Mouse (Mus musculus): ENCODE results near the gene Hist1h2ab. TPM values are rescaled to one million over a fixed set of nuclear protein-coding genes. Genes with fewer than 3 reads are reported as not detected.

Hist1h2ab gene
- polyA plus RNA-seq, 1 experiment from 2014 or later = 18.1 TPM

DNA sequence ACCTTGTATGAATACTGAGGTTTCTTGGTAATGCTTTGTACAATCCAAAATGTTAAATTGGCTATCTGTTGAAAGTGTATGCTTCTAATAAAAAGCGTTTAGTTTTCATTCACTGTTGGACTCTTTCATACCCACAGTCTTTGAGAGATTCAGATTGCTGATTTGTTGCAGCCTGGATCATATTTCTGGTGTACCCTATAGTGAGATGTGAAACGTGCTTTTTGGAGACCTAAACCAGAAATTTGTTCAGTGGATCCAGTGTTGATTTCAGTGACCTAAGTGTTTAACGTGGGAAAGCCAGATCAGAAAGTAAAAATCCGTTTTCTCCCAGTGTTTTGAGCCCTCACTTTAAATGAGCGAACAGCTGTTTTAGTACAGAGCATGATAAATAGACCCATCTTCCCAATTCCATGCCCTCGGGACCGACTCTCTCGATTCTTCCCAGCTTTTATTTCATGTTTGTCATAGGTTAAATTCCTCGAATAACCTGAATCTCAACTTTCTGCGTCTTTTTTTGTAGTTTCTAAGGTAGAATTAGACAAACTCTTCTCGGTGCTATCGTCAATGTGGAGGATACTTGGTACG lies 10.6 kb upstream of the Hist1h2ab start:
- H3K4me1 ChIP-seq (ENCODE audit: control insufficient read depth, insufficient read depth, low read length) = peaks cover 4% of the 10 kb centered on the region; the same call in 1 of the 2 replicates
- H3K9me3 ChIP-seq (replicated peaks; ENCODE audit: control insufficient read depth, low read length) = no peaks in the 10 kb centered on the region
- no peaks in the 10 kb centered on the region for H3K27me3 ChIP-seq (ENCODE audit: control insufficient read depth, insufficient read depth, low read length)
- 29% methylated on average over 13 of the region's 13 CpGs for WGBS (ENCODE audit: insufficient replicate concordance)
- H3K27ac ChIP-seq (ENCODE audit: low read depth, low read length) = peak overlapping the region; percentile 100
- peak overlapping the region; percentile 95 for H3K4me2 ChIP-seq
- no peaks in the 10 kb centered on the region for H3K36me3 ChIP-seq (ENCODE audit: control insufficient read depth, insufficient read depth, low read length)
- H3K4me3 ChIP-seq (ENCODE audit: low read depth, low read length) = peak overlapping the region; percentile 69
- peak overlapping the region; percentile 96 for H3K9ac ChIP-seq (ENCODE audit: low read depth, low read length)
- no peak for ATAC-seq (replicated peaks; ENCODE audit: insufficient number of reproducible peaks, low FRiP score, low TSS enrichment)

DNA sequence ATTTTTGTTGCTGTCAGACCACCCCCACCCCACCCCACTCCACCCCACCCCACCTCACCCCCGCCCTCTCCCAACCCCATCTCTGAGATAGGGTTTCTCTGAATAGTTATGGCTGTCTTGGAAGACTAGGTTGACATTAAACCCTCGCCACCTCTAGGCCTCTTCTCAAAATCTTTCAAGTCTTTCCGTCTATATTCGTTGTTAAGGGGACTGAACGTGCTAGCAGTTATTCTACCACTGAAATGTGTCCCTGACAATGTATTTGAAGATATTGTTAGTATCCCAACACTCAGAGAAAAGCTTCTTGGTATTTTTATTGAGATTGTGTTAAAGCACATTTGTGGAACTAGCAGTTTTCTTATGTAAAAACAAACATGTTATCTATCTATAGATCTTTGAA lies 10.0 kb upstream of the Hist1h2ab start:
- no peak for ATAC-seq (replicated peaks; ENCODE audit: insufficient number of reproducible peaks, low FRiP score, low TSS enrichment)

DNA sequence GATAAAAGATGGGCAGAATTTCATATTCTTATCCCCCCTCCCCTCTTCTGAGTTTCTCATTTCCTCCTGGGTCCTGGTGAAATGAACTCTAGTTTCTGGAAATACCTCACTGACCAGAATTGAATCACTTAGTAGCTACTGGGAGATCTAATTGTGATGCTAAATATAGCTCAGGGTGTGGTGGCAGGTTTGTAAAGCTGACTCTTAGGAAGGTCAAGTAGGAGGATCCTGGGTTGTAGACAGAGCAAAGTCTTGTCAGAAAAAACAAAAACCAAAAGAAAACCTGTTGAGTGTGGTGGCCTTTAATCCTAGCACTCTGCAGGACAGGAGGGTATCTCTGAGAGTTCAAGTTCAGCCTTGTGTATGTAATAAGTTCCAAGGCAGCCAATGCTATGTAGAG lies 8.9 kb upstream of the Hist1h2ab start:
- H3K27me3 ChIP-seq (ENCODE audit: control insufficient read depth, insufficient read depth, low read length) = no peaks in the 10 kb centered on the region
- H3K4me3 ChIP-seq (ENCODE audit: low read depth, low read length) = no peak overlapping the region
- no peaks in the 10 kb centered on the region for H3K36me3 ChIP-seq (ENCODE audit: control insufficient read depth, insufficient read depth, low read length)
- no peaks in the 10 kb centered on the region for H3K9me3 ChIP-seq (replicated peaks; ENCODE audit: control insufficient read depth, low read length)
- H3K4me1 ChIP-seq (ENCODE audit: control insufficient read depth, insufficient read depth, low read length) = peaks cover 4% of the 10 kb centered on the region; the same call in 1 of the 2 replicates
- H3K27ac ChIP-seq (ENCODE audit: low read depth, low read length) = no peak overlapping the region; the same call in 1 of the 2 replicates
- 0 out of 2 replicates have a peak overlapping the region, but pooled peaks have one; percentile 14 for H3K4me2 ChIP-seq
- H3K9ac ChIP-seq (ENCODE audit: low read depth, low read length) = 0 out of 2 replicates have a peak overlapping the region, but pooled peaks have one; percentile 18
- no peak for ATAC-seq (replicated peaks; ENCODE audit: insufficient number of reproducible peaks, low FRiP score, low TSS enrichment)

More for the DNA sequence above, 10.0 kb upstream of the Hist1h2ab start:
- peak overlapping the region; percentile 100 for H3K27ac ChIP-seq (ENCODE audit: low read depth, low read length)
- H3K27me3 ChIP-seq (ENCODE audit: control insufficient read depth, insufficient read depth, low read length) = no peaks in the 10 kb centered on the region
- no peaks in the 10 kb centered on the region for H3K36me3 ChIP-seq (ENCODE audit: control insufficient read depth, insufficient read depth, low read length)
- 0 out of 2 replicates have a peak overlapping the region, but pooled peaks have one; percentile 69 for H3K4me3 ChIP-seq (ENCODE audit: low read depth, low read length)
- H3K4me2 ChIP-seq = peak overlapping the region; percentile 95
- WGBS (ENCODE audit: insufficient replicate concordance) = 53% methylated on average over 5 of the region's 5 CpGs
- H3K9ac ChIP-seq (ENCODE audit: low read depth, low read length) = peak overlapping the region; percentile 96; the same call in 1 of the 2 replicates
- no peaks in the 10 kb centered on the region for H3K9me3 ChIP-seq (replicated peaks; ENCODE audit: control insufficient read depth, low read length)
- H3K4me1 ChIP-seq (ENCODE audit: control insufficient read depth, insufficient read depth, low read length) = peaks cover 4% of the 10 kb centered on the region; the same call in 1 of the 2 replicates

DNA sequence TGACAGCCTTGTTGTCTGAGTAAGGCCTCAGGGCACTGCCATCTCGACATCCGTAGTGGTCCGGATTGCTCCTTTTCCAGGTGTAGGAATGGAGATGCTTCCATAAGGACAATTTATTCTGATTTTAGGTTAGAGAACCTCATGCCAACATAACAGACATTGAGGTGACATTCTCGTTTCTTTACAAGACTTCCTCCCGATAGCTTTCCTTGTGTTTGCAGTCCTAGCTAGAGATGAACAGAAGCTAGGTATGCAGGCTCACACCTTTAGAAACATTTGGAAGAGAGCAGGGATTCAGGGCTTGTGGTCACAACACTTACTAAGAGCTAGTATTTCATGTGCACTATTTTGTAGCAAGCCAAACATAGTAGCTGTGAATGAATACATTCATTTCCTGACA lies 7.7 kb upstream of the Hist1h2ab start:
- no peak overlapping the region for H3K9ac ChIP-seq (ENCODE audit: low read depth, low read length)
- H3K27me3 ChIP-seq (ENCODE audit: control insufficient read depth, insufficient read depth, low read length) = no peaks in the 10 kb centered on the region
- H3K36me3 ChIP-seq (ENCODE audit: control insufficient read depth, insufficient read depth, low read length) = no peaks in the 10 kb centered on the region
- ATAC-seq (replicated peaks; ENCODE audit: insufficient number of reproducible peaks, low FRiP score, low TSS enrichment) = no peak
- H3K4me3 ChIP-seq (ENCODE audit: low read depth, low read length) = no peak overlapping the region
- peaks cover 9% of the 10 kb centered on the region for H3K4me1 ChIP-seq (ENCODE audit: control insufficient read depth, insufficient read depth, low read length)
- 0 out of 2 replicates have a peak overlapping the region, but pooled peaks have one; percentile 22 for H3K27ac ChIP-seq (ENCODE audit: low read depth, low read length)
- no peaks in the 10 kb centered on the region for H3K9me3 ChIP-seq (replicated peaks; ENCODE audit: control insufficient read depth, low read length)
- 80% methylated on average over 5 of the region's 5 CpGs for WGBS (ENCODE audit: insufficient replicate concordance)
- peak overlapping the region; percentile 10 for H3K4me2 ChIP-seq

DNA sequence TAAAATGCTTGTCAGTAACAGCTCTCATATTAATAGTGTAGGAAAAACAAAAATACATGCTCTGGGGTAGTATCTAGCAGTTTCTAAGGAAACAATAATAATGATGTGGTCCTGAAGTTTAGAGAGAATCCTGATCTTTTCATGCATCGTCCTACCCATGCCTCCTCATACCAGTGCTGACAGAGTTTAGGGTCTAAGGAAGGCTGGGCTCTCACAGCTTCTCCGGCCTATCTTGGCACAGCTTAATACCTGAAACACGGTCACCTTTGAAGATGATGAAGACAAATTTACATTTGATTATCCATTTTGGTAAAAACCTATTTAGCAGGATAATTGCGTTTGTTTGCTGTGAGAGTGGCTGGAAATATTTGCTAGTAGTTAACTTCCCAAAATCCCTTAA lies 7.0 kb upstream of the Hist1h2ab start:
- H3K4me2 ChIP-seq = peak overlapping the region; percentile 71
- no peak for ATAC-seq (replicated peaks; ENCODE audit: insufficient number of reproducible peaks, low FRiP score, low TSS enrichment)
- H3K27ac ChIP-seq (ENCODE audit: low read depth, low read length) = peak overlapping the region; percentile 100; the same call in 1 of the 2 replicates
- H3K9ac ChIP-seq (ENCODE audit: low read depth, low read length) = peak overlapping the region; percentile 59
- no peaks in the 10 kb centered on the region for H3K9me3 ChIP-seq (replicated peaks; ENCODE audit: control insufficient read depth, low read length)
- no peak overlapping the region for H3K4me3 ChIP-seq (ENCODE audit: low read depth, low read length)
- no peaks in the 10 kb centered on the region for H3K27me3 ChIP-seq (ENCODE audit: control insufficient read depth, insufficient read depth, low read length)
- 50% methylated on average over 4 of the region's 4 CpGs for WGBS (ENCODE audit: insufficient replicate concordance)
- H3K36me3 ChIP-seq (ENCODE audit: control insufficient read depth, insufficient read depth, low read length) = no peaks in the 10 kb centered on the region
- H3K4me1 ChIP-seq (ENCODE audit: control insufficient read depth, insufficient read depth, low read length) = peaks cover 9% of the 10 kb centered on the region

DNA sequence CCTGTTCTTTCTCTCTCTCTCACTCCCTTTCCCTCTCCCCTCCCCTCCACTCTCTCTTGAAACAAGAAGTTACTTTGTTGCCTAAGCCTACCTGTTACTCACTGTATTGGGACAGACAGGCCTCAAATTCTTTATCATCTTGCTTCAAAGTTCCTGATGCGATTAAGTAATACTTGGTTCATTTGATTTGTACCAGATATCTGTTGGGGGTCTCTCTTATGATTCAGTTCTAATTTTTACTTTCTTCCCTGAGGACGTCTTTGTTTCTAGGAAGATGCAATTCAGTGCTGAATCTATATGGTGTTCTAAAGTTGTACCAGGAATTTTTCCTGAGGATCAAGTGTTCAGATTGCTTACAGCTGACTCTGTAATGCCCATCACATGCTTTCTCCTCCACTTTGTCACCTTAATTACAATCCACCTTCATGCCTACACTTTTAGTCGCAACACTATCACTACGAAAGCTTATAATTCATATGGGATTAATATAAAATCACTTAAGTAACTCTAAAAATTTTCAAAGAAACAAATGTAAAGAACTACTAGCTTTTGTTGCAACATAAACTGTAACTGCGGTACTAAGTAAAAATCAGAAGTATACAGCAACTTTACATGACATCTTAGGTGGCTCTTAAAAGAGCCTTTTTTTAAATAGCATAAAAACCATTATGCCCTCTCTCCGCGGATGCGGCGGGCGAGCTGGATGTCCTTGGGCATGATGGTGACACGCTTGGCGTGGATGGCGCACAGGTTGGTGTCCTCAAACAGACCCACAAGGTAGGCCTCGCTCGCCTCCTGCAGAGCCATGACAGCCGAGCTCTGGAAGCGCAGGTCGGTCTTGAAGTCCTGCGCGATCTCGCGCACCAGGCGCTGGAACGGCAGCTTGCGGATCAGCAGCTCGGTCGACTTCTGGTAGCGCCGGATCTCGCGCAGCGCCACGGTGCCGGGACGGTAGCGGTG lies 6.2 kb upstream of the Hist1h2ab start:
- H3K9me3 ChIP-seq (replicated peaks; ENCODE audit: control insufficient read depth, low read length) = no peaks in the 10 kb centered on the region
- peak overlapping the region; percentile 59 for H3K9ac ChIP-seq (ENCODE audit: low read depth, low read length)
- H3K4me1 ChIP-seq (ENCODE audit: control insufficient read depth, insufficient read depth, low read length) = peaks cover 9% of the 10 kb centered on the region
- H3K4me2 ChIP-seq = peak overlapping the region; percentile 71
- ATAC-seq (replicated peaks; ENCODE audit: insufficient number of reproducible peaks, low FRiP score, low TSS enrichment) = 0 out of 2 replicates have a peak, but pooled peaks have one; percentile 2
- H3K4me3 ChIP-seq (ENCODE audit: low read depth, low read length) = peak overlapping the region; percentile 37
- peak overlapping the region; percentile 100 for H3K27ac ChIP-seq (ENCODE audit: low read depth, low read length)
- 2% methylated on average over 15 of the region's 36 CpGs for WGBS (ENCODE audit: insufficient replicate concordance)
- H3K27me3 ChIP-seq (ENCODE audit: control insufficient read depth, insufficient read depth, low read length) = no peaks in the 10 kb centered on the region
- H3K36me3 ChIP-seq (ENCODE audit: control insufficient read depth, insufficient read depth, low read length) = no peaks in the 10 kb centered on the region

DNA sequence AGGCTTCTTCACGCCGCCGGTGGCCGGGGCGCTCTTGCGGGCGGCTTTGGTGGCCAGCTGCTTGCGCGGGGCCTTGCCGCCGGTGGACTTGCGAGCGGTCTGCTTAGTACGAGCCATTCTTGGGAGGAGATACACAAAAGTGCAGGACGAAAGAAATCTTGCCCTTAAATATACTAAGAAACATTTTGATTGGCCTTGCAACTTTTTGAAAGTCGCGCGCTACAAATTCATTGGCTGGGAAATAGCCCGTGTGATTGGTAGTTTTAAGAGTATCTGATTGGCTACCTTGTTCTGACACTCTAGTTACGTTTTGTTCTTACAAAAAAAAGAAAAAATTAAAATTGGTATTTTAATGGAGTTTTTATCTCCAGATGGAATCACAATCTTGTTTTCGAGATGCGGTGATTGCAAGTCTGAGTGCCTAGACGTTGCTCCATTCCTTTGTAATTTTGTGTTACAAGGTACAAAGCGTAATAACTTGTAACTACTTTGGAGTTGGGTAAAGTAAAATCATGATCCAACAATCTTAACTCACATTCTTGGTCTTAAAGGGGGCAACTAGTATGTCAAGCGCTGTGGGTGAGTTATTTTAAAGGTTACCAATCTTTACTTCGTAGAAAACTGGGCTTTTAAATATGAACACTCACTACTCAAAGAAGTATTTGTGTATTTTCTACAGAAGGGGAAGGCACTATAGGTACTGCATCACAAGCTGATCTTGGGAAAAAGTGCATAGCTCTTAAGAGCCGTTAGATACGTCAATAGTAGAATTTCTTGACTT lies 5.4 kb upstream of the Hist1h2ab start, which contains the start of gene Hist1h3c:
TSS of gene Hist1h3c (minus strand) at position 222 of the 781 bp plus-strand sequence.
- H3K4me3 ChIP-seq (ENCODE audit: low read depth, low read length) = peak within 1 kb of the TSS; percentile 37
- H3K27me3 ChIP-seq (ENCODE audit: control insufficient read depth, insufficient read depth, low read length) = no peaks in the 10 kb centered on the region
- peak; percentile 61 for ATAC-seq (replicated peaks; ENCODE audit: insufficient number of reproducible peaks, low FRiP score, low TSS enrichment)
- H3K4me1 ChIP-seq (ENCODE audit: control insufficient read depth, insufficient read depth, low read length) = peaks cover 9% of the 10 kb centered on the region
- H3K4me2 ChIP-seq = peak within 1 kb of the TSS; percentile 71
- H3K9me3 ChIP-seq (replicated peaks; ENCODE audit: control insufficient read depth, low read length) = no peaks in the 10 kb centered on the region
- H3K9ac ChIP-seq (ENCODE audit: low read depth, low read length) = peak within 1 kb of the TSS; percentile 80
- no peaks in the 10 kb centered on the region for H3K36me3 ChIP-seq (ENCODE audit: control insufficient read depth, insufficient read depth, low read length)
- WGBS (ENCODE audit: insufficient replicate concordance) = 1% methylated on average over 24 of the region's 28 CpGs
- peak within 1 kb of the TSS; percentile 100 for H3K27ac ChIP-seq (ENCODE audit: low read depth, low read length)
